Mouse (Mus musculus) WW6 (cell line): ENCODE data around the gene Ldhd.
A peak's percentile ranks its signal among the peaks of the same experiment; 100 is the strongest.

Source experiments
- DNase-seq: peaks from one replicate; pipeline ENCODE4 v3.0.0-alpha.2; 2013; ENCODE audit warnings: low read depth, low spot score

The Ldhd gene

GRCm38 (mm10) chr8:111627923-111628322 is 2.3 kb downstream of the Ldhd start:
- no peak for DNase-seq

GRCm38 (mm10) chr8:111626933-111627332 is 3.2 kb downstream of the Ldhd start:
- DNase-seq, result no peak

DNA sequence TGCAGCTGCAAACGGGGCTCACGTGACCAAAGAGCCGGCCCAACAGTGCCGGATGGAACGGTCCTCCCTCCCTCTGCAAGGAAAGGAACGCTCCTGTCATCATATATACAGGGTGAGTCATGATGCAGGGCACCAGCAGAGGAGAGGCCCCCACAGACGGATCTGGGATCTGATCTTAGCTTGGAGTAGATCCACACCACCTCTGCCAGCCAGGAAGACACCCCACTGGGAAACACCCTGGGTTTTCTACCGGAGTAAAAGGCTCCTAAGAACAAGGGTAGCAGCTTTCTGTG is 3.7 kb downstream of the Ldhd start:
- DNase-seq, result no peak

DNA sequence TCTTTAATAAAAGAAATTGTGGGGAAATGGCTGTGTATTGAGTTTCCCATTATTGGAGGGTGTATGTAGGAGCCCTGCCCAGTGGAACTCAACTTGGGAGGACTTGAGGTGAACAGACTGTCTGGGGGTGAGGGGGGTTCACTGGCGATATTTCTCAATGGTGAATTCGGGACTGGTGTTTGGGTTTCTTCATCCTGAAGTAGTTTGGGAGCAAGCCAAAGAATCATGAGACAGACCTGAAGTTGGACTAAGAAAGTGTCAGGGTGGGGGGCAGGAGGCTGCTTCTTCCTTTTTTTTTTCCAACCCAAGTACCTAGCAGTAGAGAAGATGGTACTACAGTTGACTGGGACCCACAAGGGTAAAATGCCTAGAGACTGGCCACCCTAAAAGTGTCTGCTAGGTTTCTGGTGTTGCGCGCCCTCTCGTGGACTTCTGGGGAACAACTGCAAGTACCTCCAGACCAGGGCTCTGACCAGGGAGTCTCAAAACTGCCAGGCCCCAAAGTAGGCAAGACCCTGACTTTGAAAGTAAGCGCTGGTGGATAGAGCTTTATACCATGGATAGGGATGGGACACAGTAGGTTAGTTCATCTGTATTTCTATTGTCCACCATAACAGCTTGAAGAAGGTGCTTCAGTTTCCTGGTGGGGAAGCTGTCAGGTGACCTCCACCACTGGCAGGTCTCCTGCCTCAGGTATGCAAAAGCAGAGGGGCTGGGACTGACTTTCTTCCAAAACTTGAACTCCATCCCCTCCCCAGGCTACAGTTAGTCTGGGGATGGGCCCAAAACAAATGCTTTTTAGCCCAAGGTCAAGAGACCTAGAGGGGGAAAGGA is 4.3 kb downstream of the Ldhd start:
- peak; percentile 74 for DNase-seq

- no peak for DNase-seq
Measured at GRCm38 (mm10) chr8:111624853-111625221, 5.3 kb downstream of the Ldhd start.

GRCm38 (mm10) chr8:111624081-111624852 is 5.9 kb downstream of the Ldhd start:
- DNase-seq, result no peak

- DNase-seq, result no peak
Measured at GRCm38 (mm10) chr8:111622553-111622952, 7.6 kb downstream of the Ldhd start.

DNA sequence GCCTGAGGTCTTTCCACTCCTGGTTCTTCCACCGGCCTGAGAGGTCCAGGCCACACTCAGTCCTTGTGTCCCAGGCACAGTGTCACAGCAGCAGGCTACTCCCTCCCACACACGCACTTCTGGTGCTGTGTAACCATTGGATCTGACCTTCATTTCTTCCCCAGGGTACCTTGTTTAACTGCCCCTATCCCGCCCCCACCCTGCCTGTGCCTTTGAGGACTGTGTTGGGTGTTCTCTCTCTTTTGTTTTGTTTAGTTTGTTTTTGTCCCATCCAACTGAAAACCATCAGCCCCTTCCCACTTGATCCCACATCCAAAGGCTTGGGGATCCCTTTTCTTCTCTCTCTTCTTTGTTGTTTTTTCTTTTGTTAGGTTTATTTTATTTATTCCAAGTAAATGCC is 8.1 kb downstream of the Ldhd start:
- DNase-seq, result no peak

DNA sequence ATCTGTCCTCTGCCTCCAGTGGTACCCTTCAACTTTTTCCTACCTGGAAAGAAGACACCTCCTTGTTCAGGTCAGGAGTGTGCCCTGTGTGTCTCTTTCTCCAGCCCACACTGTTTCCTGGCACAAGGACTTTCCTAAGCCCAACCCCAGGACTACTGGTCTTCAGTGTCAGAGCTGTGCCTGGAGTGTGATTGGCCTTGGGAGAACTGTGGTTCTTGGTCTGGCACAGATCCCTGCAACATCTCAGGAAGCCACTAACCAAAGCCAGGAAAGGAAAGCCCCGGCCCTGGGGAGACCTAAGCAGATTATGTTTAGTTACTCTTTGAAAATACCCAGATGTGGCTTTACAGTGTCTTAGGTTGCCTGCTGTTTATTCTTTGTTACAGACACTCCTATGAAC is 10.2 kb downstream of the Ldhd start:
- DNase-seq, result no peak

DNA sequence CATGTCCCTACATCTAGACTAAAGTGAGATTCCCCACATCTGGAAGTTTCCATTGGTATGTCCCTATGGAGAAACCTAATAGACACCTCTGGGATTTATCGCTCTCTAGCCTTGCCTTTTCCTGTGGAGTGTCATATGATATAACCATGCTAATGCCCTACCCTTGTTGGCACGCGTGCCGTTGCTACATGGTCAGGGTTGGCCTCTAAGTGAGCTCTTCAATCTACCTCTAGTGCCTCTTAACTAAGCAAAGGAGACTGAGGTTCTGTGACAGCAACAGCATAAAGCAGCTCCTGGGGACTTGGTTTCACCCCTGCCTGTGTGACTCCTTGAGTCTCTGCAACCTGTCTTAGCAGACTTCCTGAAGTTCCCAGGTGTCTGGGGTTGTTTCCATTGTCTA is 11.9 kb downstream of the Ldhd start:
- DNase-seq, result no peak

DNA sequence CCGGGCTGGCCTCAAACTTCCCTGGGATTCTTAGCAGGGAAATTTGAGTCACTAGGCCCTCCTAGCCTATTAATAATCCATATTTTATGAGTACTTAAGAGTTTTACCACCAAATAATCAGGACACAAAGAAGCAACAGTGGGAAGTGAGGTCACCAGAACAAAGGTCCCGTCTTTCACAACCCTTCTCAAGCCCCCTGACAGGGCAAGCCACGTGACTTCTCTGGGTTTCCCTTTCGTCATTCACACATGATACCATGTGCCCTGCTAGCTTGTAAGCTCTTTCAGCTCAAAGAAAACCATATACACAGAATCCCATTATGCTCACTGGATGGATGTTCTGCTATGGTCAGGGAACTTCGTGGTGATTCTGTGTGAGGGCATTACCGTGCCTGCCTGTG is 12.4 kb downstream of the Ldhd start:
- DNase-seq, result no peak

DNA sequence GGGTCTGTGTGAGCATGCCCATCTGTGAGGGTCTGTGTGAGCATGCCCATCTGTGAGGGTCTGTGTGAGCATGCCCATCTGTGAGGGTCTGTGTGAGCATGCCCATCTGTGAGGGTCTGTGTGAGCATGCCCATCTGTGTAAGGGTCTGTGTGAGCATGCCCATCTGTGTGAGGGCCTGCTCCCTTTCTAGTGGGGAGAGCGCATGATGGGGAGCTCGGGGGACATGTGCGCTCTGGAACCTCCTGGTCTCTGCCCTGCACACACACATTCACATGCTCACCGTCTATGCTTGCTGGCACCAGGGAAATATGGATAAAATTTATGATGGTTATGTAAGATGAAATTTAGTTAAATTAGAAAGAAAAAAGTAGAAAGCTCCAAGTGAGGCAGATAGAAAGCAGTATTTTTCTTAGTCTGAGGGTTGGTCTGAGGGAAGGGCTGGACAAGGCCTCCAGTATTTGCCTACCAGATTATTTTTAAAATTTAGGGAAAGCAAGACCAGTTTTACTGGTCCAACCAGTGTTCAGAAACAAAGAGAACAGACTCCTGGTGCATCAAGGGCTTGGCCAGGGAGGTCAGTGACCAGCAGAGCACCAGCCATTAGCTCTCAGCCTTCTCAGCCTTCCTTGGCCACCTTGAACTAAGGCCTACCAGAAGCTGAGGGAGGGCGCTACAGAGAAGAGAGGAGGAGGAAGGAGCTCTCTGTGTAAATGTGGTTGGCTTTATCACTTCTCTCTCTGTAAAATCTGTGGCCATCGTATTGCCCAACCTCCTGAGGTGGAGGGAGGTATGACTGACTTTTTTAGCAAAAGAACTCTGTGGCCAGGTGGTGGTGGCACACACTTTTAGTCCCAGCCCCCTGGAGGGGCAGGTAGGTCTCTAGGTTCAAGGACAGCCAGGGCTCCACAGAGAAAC is 15.1 kb downstream of the Ldhd start:
- DNase-seq, result no peak

- DNase-seq, result peak; percentile 82
Measured at GRCm38 (mm10) chr8:111613181-111613580, 17.0 kb downstream of the Ldhd start.

DNA sequence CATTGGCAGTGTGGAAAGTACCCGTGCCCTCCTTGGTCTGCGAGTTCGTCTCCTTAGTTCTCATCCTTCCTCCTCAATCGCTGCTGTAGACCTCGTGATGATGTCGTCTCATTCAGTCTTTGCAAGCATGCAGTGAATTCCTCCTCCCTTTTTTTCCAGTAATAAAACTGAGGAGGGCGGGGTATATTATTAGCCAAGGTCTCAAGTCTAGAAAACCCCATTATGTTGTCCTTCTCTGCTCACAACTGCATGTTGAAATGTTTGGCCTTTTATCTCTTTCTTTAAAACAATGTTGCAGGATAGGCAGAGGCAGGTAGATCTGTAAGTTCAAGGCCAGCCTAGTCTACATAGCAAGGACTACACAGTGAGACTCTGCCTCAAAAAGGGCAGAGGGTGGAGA is 22.8 kb downstream of the Ldhd start:
- DNase-seq, result no peak

DNA sequence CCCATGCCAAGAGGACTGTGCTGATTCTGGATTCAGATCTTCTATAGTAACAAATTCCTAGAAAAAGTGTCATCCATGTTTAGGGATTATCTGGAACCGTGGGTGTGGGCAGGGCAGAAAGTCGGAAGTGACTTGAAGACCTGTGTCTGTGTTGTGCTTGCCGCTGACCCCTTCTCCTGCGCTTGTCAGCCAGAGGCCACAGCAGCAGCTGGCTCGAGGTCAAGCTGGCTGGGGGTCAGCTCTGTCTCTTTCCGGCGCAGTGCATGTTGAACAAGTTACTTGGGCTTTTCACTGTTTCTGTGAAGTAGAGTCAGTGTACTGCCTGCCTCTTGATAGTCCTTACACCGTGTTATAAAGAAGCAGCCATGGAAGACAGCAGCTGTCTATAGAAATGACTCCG is 23.2 kb downstream of the Ldhd start:
- no peak for DNase-seq

DNA sequence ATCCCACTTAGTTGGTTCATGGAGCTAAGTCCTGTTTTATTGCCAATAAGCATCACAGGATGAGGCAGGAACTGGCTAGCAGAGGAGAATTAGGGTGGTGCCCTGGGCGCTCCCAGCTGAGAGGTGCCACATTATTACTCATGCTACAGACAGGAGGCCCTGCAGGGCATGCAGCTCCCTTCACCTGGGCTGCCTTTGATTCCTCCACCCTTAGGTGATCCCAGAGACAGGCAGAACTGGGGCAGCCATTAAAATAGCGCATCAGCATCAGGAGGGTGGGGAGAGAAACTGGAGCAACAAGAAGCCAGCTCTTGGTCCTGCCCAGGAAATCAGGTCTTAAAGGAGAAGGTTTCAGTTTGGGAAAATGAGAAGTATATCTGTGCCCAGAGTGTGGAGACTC is 25.2 kb downstream of the Ldhd start:
- DNase-seq, result no peak

DNA sequence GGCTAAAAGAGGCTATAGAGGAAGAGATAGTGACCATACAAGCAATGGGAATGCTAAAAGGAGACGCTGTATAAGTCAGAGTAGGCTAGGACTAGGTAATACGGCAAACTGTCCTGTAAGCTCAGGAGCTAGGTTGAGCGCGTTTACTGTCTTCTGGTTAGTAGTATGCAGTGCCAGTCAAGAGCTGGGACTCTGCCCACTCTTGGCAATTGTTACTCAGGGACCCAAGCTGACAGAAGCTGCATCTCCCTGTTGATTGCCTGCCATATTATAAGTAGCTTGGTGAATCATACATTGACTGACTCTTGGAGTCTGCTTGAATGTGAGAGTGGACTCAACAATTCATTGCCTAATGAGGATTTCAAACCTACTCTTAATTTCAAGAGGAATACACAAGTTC is 28.1 kb downstream of the Ldhd start:
- no peak for DNase-seq

GRCm38 (mm10) chr8:111599707-111600444 is 30.3 kb downstream of the Ldhd start:
- DNase-seq, result no peak

GRCm38 (mm10) chr8:111597310-111597709 is 32.9 kb downstream of the Ldhd start:
- no peak for DNase-seq

- DNase-seq, result no peak
Measured at GRCm38 (mm10) chr8:111596485-111596821, 33.7 kb downstream of the Ldhd start.

DNA sequence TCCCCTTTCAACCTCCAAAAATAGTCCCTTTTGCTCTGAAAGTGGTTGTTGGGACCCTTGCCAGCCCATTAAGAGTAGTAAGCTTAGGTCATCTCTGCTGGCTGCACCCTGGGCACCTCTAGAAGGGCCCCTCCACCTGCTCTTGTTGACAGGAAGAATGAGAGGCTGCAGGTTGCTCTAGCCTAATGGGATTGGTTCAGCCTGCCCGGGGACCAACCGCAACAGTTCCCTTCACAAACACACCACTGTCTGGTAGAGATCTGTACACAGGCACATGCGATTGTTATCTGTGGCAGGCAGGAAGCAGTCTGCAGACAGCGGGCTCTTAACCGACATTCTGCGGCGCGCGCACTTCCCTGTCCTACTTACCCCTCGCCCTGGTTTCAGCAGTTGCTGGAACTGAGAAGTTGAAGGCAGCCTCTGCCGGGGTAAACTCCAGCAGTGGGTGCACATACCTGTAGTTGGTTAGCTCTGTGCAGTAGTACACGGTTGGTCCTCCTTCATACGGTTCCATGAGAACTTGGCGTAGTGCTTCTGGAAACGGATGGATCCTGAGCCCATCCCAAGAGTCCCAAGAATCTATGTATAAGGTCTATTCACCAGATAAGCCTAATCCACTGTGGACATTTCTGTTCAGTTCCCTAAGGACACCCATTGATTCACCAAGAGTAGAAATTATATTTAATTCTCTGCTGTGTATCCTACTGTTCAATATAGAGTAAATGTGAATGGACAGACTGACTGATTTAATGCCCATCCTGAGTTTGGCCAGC is 34.3 kb downstream of the Ldhd start:
- DNase-seq, result no peak
